Mouse (Mus musculus): ENCODE measurements around the gene Klrk1. TPM values are rescaled to one million over a fixed set of nuclear protein-coding genes. Genes with fewer than 3 reads are reported as not detected.

The Klrk1 gene
- polyA plus RNA-seq (2012; rRNA removed) = not detected in 2 replicates

GRCm38 (mm10) chr6:129623735-129624134, at the start of gene Klrk1:
Gene Klrk1, minus strand, starts transcription at chr6:129623864.

DNA sequence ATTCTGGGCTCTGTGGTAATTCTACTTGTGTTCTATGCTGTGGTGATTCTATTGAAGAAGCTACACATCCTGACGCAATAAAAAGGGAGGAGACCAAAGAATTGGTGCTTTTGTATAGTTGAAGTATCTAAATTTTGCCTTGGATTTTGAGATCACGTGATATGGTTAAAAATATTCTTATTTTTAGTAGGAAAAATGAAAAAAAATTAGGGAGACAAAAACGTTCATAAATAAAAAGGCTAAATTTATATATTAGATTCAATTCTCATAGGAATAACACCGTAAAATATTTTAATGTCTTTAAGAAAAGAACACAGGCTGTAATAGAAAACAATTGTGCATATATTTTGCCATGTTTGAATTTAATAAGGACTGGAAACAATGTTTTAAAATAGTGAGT, 36.9 kb upstream of the Klrk1 start, which contains the start of gene Klrc2:
Gene Klrc2 (minus strand): TSS at position 101 of the 400 bp plus-strand sequence.

GRCm38 (mm10) chr6:129643237-129643636, 19.6 kb upstream of the Klrk1 start, which contains the start of gene Klrc3:
Gene Klrc3, minus strand, starts transcription at chr6:129643337.

DNA sequence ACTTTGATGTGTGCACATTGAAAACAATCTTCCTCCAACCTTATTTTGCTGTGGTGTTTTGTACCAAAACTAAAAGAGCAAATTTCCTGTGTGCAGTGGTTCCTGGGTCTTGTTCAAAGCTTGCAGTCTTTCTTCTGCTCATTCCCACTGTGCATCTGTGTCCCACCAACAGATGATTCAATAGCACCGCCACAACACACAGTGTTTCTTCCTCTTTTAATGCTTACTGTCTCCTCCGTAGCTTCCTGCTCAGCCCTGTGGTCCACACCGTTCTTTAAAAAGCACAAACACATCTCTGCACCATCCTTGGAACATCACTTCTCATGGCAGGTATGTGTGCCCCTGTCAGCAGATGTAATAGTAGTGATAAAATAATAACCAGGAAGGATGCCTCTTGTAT, 32.2 kb downstream of the Klrk1 start, which contains the start of gene Klrd1:
Gene Klrd1 (plus strand): TSS at position 275 of the 400 bp plus-strand sequence.

GRCm38 (mm10) chr6:129577605-129578004, 46.1 kb downstream of the Klrk1 start, which contains the start of gene Klre1:
Gene Klre1, plus strand, starts transcription at chr6:129577905.

Other genes with a start within 250 kb of the Klrk1 start
- gene Clec12b, start 238.0 kb downstream of the Klrk1 start, polyA plus RNA-seq (2012; rRNA removed) = 0.17 TPM in 2 replicates
- 0.36 and 0.49 TPM in 2 replicates for gene Clec1b, start 226.6 kb downstream of the Klrk1 start, polyA plus RNA-seq (2012; rRNA removed)
- gene Clec9a, start 215.0 kb downstream of the Klrk1 start, polyA plus RNA-seq (2012; rRNA removed) = 0.05 and 0.08 TPM in 2 replicates
- gene Clec1a, start 171.9 kb downstream of the Klrk1 start, polyA plus RNA-seq (2012; rRNA removed) = 0.71 and 0.79 TPM in 2 replicates
- gene Olr1, start 116.7 kb downstream of the Klrk1 start, polyA plus RNA-seq (2012; rRNA removed) = 0.01 TPM in 1 of 2 replicates, not detected in the other
- gene Tmem52b, start 111.3 kb downstream of the Klrk1 start, polyA plus RNA-seq (2012; rRNA removed) = not detected in 2 replicates
- 226 TPM in 2 replicates for gene Gabarapl1, start 90.7 kb downstream of the Klrk1 start, polyA plus RNA-seq (2012; rRNA removed)
- gene Klre1, start 46.0 kb downstream of the Klrk1 start, polyA plus RNA-seq (2012; rRNA removed) = 0.19 and 0.20 TPM in 2 replicates
- gene Klrd1, start 32.1 kb downstream of the Klrk1 start, polyA plus RNA-seq (2012; rRNA removed) = 0.12 TPM in 1 of 2 replicates, not detected in the other
- not detected in 2 replicates for gene Klrc3, start 19.5 kb upstream of the Klrk1 start, polyA plus RNA-seq (2012; rRNA removed)
- not detected in 2 replicates for gene Klrc2, start 36.8 kb upstream of the Klrk1 start, polyA plus RNA-seq (2012; rRNA removed)
- not detected in 2 replicates for gene Klrc1, start 55.1 kb upstream of the Klrk1 start, polyA plus RNA-seq (2012; rRNA removed)
- gene Klri1, start 93.3 kb upstream of the Klrk1 start, polyA plus RNA-seq (2012; rRNA removed) = not detected in 2 replicates
- 0.03 TPM in 1 of 2 replicates, not detected in the other for gene Klri2, start 116.6 kb upstream of the Klrk1 start, polyA plus RNA-seq (2012; rRNA removed)
- not detected in 2 replicates for gene Gm156, start 160.4 kb upstream of the Klrk1 start, polyA plus RNA-seq (2012; rRNA removed)
- not detected in 2 replicates for gene Gm17631, start 238.8 kb upstream of the Klrk1 start, polyA plus RNA-seq (2012; rRNA removed)